8 mouse cellular contexts compared by ENCODE assay signal in the genomic region with DNA sequence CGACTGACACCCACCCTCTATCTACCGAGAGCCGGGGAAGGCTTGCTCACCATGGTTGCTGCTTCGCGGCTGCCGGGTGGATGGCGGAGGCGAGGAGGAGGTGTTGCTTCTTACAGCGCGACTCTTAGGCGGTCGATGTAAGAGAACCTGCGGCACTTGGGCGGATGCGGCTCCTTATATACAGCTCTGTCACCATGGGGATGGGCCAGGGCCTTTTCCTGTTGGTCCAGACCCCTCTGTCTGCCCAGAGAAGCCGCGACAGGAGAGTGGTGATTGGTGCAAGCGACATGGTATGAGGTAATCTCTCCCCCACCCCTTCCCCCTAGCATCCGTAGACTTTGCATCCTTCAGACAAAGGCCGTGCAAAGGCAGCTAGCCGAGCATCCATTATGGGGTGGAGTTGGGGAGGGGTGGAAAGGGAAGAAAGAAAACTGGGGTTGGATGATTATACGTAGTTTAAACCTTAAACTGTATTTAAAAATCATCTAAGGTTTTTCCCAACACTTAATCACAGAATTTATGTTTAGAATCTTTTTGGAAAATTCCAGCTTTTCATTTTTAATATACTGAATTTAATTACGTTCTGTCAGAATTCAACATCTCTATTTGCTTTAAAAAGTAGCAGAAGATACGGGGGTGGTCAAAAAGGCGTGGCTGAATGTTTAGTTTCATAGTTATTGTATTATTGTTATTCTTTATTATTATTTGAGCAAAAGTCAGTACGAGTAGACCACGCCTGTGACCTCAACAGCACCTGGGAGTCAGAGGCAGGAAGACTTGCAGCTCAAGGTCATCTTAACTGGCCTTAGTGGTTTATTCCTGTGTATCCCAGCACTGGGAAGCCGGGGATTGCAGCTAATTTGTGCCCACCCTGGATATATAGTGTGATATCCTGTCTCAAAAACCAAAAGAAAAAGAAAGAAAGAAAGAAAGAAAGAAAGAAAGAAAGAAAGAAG. TPM values are rescaled to one million over a fixed set of nuclear protein-coding genes. Genes with fewer than 3 reads are reported as not detected.
DNase-seq lines count a peak whose midpoint lies in the region; ATAC-seq and TF ChIP-seq lines count a peak whose summit lies in the region.

Gene Gm49450 (minus strand): TSS at position 151 of the 956 bp plus-strand sequence.
Gene Tuba1a (minus strand): TSS at position 303 of the 956 bp plus-strand sequence.

- no peaks in the 10 kb centered on the region for H3K27me3 ChIP-seq in Patski
- no peaks in the 10 kb centered on the region for H3K27me3 ChIP-seq in hindbrain, embryonic 12.5 days

- peaks cover 8% of the 10 kb centered on the region for H3K4me1 ChIP-seq in hindbrain, embryonic 12.5 days

- in situ Hi-C loops in Patski (cut with MboI; ENCODE audit: low pct_unique_long_range_greater_than_20kb), result no loop called here

- DNase-seq in Patski (ENCODE audit: low read depth, low spot score), result no peak
- DNase-seq in cerebellum, postnatal 14 days, result peak; percentile 98
- DNase-seq in frontal cortex, postnatal 14 days (ENCODE audit: low spot score in 2 of 2), result peak; percentile 96 to 97
- DNase-seq in layer of hippocampus, postnatal 14 days (ENCODE audit: low spot score in 2 of 2), result peak; percentile 96 to 98
- peak; percentile 97 for DNase-seq in lung, postnatal 10 days
- peak; percentile 84 for DNase-seq in ovary, postnatal 14 days (ENCODE audit: low spot score)
- DNase-seq in thymus, postnatal 25 days, result peak; percentile 96

- peak; percentile 89 for ATAC-seq in Patski
- ATAC-seq in hindbrain, embryonic 12.5 days (ENCODE audit: low FRiP score), result peak; percentile 96

- H3K27ac ChIP-seq in hindbrain, embryonic 12.5 days, result peak within 1 kb of the TSS; percentile 100

- peak within 1 kb of the TSS; percentile 100 for H3K9ac ChIP-seq in hindbrain, embryonic 12.5 days

- no peaks in the 10 kb centered on the region for H3K9me3 ChIP-seq in hindbrain, embryonic 12.5 days (replicated peaks)

- peak within 1 kb of the TSS; percentile 67 for H3K4me2 ChIP-seq in hindbrain, embryonic 12.5 days (replicated peaks)

- H3K4me3 ChIP-seq in hindbrain, embryonic 12.5 days, result peak within 1 kb of the TSS; percentile 90

- POLR2A ChIA-PET in Patski (lab: Charles Lee), result interaction anchor here (0.9 to 4.3 kb wide), 13 partner anchors 11 to 81 kb away, joined by 3 to 38 read pairs (median 5); partner anchors contain the start of genes Tuba1b and Tuba1c

- CTCF ChIA-PET in Patski (lab: Charles Lee), result interaction anchor here (1.3 to 5.3 kb wide), 8 partner anchors 13 to 40 kb away, joined by 3 to 40 read pairs (median 10); partner anchors contain the start of gene Tuba1b

- peaks cover 10% of the 10 kb centered on the region for H3K36me3 ChIP-seq in hindbrain, embryonic 12.5 days

- WGBS in hindbrain, embryonic 12.5 days, result 2% methylated on average over 28 of the region's 28 CpGs

- TF ChIP-seq CTCF in Patski (IDR thresholded peaks at IDR 0.05), result no peak

RNA-seq across cellular contexts. Expression of gene Gm49450, which starts in this region (rescaled TPM):
- polyA plus RNA-seq in Patski (2021), result not detected
- polyA plus RNA-seq in hindbrain, embryonic 12.5 days (2016; fragmentation: Nextera tagmentation; extraction: Ambion mirVana), result not detected in 2 replicates
- total RNA-seq in layer of hippocampus, postnatal 14 days (2021), result not detected

RNA-seq across cellular contexts. Expression of gene Tuba1a, which starts in this region (rescaled TPM):
- polyA plus RNA-seq in Patski (2021), result 414 TPM
- polyA plus RNA-seq in hindbrain, embryonic 12.5 days (2016; fragmentation: Nextera tagmentation; extraction: Ambion mirVana), result 9,547 and 9,692 TPM in 2 replicates
- 1,000 to 10,000 TPM; 2,120 to 2,322 TPM for total RNA-seq in layer of hippocampus, postnatal 14 days (2021)

Comparison
In these comparisons a context has a peak if more than half of its experiments do, and no peak if none do; other contexts are left out.
1. RNA of gene Tuba1a (polyA plus RNA-seq): 9,547 to 9,692 TPM in hindbrain, embryonic 12.5 days; 414 TPM in Patski (single experiment); every median in the first group is over 10 times any median in the second.